Mouse (Mus musculus) stomach, embryonic 15.5 days (tissue): ENCODE measurements around the gene Sim2. TPM values are rescaled to one million over a fixed set of nuclear protein-coding genes. Genes with fewer than 3 reads are reported as not detected.
A peak's percentile ranks its signal among the peaks of the same experiment; 100 is the strongest.

Source experiments
- ATAC-seq: fragments of 200-750 bp; cut with Nextera tagmentation; 2 replicates; pipeline ENCODE4 v1.8.0; 2017; ENCODE audit warnings: low read depth, moderate number of reproducible peaks, moderate TSS enrichment; ENCODE audit not compliant: insufficient read depth, low FRiP score
- H3K27ac ChIP-seq: fragments of 300-500 bp; sonication (generic); 2 replicates; pipeline ENCODE4 v1.5.1; 2015; ENCODE audit warnings: mild to moderate bottlenecking, inconsistent platforms
- H3K27me3 ChIP-seq: fragments of 300-500 bp; sonication (generic); replicated peaks from 2 replicates; pipeline ENCODE4 v1.6.1; 2015; ENCODE audit warnings: inconsistent platforms
- H3K36me3 ChIP-seq: fragments of 300-500 bp; sonication (generic); 2 replicates; pipeline ENCODE4 v1.6.1; 2015; ENCODE audit warnings: inconsistent platforms
- H3K4me1 ChIP-seq: fragments of 300-500 bp; sonication (generic); 2 replicates; pipeline ENCODE4 v1.6.1; 2015; ENCODE audit warnings: inconsistent platforms
- H3K4me2 ChIP-seq: fragments of 300-500 bp; sonication (generic); 2 replicates; pipeline ENCODE4 v1.6.1; 2015; ENCODE audit warnings: mild to moderate bottlenecking, inconsistent platforms
- H3K4me3 ChIP-seq: fragments of 300-500 bp; sonication (generic); replicated peaks from 2 replicates; pipeline ENCODE4 v1.5.1; 2015; ENCODE audit warnings: inconsistent platforms
- H3K9ac ChIP-seq: fragments of 300-500 bp; sonication (generic); 2 replicates; pipeline ENCODE4 v1.6.1; 2015; ENCODE audit warnings: inconsistent platforms
- H3K9me3 ChIP-seq: fragments of 300-500 bp; sonication (generic); 2 replicates; pipeline ENCODE4 v1.6.1; 2016; ENCODE audit warnings: inconsistent platforms
- WGBS: fragments of 180-500 bp; shearing (Covaris S2); methylation state at CpG from one replicate; pipeline ENCODE4 v1.1.7; 2015; 5-methylcytosine and 5-hydroxymethylcytosine counted together
- polyA plus RNA-seq: library from polyadenylated mRNA; unstranded; fragments of >200 nt; fragmentation: Nextera tagmentation; extraction: Ambion mirVana; gene quantifications from 2 replicates; pipeline ENCODE4 v1.2.1, GENCODE M21; 2015

The Sim2 gene
- polyA plus RNA-seq, 1 experiment from 2014 or later, result 0.31 TPM

DNA sequence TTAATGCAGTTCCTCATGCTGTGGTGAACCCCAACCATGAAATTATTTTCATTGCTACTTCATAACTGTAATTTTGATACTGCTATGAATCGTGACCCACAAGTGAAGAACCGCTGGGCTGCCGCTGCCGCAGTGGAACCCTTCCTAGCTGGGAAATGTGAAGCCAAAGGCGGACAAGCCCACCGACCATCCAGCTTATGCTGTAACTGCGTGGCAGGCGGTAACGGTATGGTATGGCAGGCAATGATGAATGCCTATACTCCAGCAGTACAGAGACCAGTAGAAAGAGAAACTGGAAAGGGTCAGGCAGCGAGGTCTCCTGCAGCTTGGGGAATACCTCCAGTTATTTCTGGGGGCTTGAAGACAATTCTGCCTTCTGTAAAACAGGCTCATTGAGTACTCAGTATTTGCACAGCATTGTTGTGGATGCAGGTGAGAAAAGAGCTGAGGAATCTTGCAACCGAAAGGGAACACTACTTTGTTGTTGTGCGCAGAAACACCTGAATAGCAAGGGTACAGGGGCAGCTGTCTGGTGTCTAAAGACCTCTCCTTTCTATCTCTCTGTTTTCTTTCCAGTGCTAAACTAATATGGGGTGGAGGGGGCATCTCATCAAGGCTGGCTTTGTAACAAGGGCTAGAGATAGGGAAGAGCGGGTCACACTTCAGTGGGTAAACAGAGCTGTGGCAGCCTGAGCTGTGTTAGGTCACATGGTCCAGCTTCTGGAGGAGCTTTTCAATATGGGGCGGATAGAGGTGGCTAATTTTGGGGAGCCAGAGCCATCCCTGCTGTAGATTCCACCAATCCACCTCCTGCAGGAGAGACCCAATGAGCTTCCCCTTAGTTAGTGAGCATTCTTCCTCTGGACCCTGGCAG lies 4.3 kb downstream of the Sim2 start:
- no peak for ATAC-seq
- peaks cover 96% of the 10 kb centered on the region for H3K27me3 ChIP-seq
- H3K4me2 ChIP-seq, result no peak overlapping the region
- no peaks in the 10 kb centered on the region for H3K9me3 ChIP-seq
- no peak overlapping the region for H3K4me3 ChIP-seq
- 12% methylated on average over 14 of the region's 14 CpGs for whole genome bisulfite sequencing
- H3K9ac ChIP-seq, result no peak overlapping the region
- no peak overlapping the region for H3K27ac ChIP-seq
- H3K4me1 ChIP-seq, result peaks cover 27% of the 10 kb centered on the region
- H3K36me3 ChIP-seq, result no peaks in the 10 kb centered on the region

DNA sequence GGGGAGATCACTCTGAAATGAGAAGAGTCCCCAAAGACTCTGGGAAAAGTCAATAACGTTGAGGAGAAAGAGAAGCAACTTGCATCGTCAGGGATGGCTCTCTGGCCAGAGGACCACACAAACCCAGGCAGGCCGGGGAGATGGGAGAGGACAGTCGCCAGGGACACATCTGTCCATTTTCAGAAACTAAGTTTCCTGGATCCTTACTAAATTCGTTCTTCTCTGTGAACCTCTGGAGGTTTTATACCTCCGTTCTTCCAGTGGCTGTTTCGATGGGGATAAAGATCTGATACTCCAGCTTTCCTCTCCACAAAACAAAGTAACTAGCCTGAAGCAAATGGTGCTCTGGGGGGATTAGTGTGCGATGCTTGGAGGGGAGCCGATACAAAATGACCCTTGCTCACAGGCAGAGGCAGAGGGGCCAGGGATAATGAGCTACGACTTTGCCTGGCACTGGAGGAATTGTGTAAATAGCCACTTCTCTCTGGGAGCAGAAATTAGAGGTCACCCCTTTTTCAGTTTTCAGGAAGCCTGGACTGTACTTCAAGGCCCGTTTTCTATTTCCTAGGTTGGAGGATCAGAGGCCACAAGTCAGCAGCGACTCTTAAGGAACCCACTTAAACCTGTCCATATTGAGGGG lies 7.9 kb downstream of the Sim2 start:
- Histone ChIP-seq H3K27ac (no peak overlapping the region), H3K4me3 (no peak overlapping the region), H3K9ac (no peak overlapping the region), H3K4me2 (no peak overlapping the region), H3K27me3 (peaks cover 85% of the 10 kb centered on the region), H3K9me3 (no peaks in the 10 kb centered on the region), H3K4me1 (peaks cover 3% of the 10 kb centered on the region; the same call in 1 of the 2 replicates), H3K36me3 (no peaks in the 10 kb centered on the region)
- no peak for ATAC-seq
- 8% methylated on average over 12 of the region's 12 CpGs for WGBS

GRCm38 (mm10) chr16:94093151-94093863 lies 8.6 kb downstream of the Sim2 start:
- Histone ChIP-seq H3K4me2 (no peak overlapping the region), H3K27me3 (peaks cover 85% of the 10 kb centered on the region), H3K9ac (no peak overlapping the region), H3K9me3 (no peaks in the 10 kb centered on the region), H3K27ac (no peak overlapping the region), H3K4me3 (no peak overlapping the region), H3K36me3 (no peaks in the 10 kb centered on the region), H3K4me1 (peaks cover 2% of the 10 kb centered on the region; the same call in 1 of the 2 replicates)
- 10% methylated on average over 24 of the region's 24 CpGs for WGBS
- ATAC-seq, result no peak

- Histone ChIP-seq H3K9ac (no peak overlapping the region), H3K9me3 (no peaks in the 10 kb centered on the region), H3K4me1 (peaks cover 2% of the 10 kb centered on the region; the same call in 1 of the 2 replicates), H3K27ac (no peak overlapping the region), H3K27me3 (peaks cover 77% of the 10 kb centered on the region), H3K4me3 (no peak overlapping the region), H3K36me3 (no peaks in the 10 kb centered on the region), H3K4me2 (no peak overlapping the region)
- no peak for ATAC-seq
- 7% methylated on average over 48 of the region's 48 CpGs for WGBS
Observed at GRCm38 (mm10) chr16:94094251-94095108, 9.7 kb downstream of the Sim2 start.

DNA sequence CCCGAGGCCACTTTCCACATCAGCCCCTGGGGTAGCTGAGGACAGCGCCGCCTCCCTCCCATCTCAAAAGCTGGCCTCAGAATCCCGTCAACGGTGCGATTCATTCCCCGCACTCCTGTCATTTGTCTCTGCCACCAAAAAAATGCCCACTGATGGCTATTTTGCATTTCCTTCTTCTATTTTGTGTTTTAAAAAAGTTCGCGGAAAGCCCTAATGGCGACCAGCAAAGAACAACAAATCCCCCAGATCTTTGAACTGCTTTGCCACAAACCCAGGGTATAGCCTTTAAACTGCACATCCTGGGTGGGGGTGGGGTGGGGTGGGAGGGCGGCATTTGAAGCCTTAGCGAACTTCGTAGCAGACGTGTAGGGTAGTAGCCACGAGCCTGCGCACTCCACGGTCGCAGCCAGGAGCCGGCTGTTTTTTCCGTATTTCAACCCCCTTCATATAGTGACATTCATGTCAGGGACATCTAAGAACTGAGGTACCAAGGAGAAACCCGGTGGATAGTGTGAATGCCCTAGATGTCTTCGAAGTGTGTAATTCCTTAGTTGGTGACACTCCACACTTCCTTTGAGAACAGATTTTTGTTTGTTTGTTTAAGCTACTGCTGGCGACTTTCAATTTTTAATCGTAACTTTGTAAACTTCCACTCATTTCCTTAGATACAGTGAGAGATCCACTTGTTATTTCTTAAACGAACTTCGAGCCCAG lies 10.5 kb downstream of the Sim2 start:
- H3K4me1 ChIP-seq, result peaks cover 2% of the 10 kb centered on the region; the same call in 1 of the 2 replicates
- H3K27me3 ChIP-seq, result peaks cover 69% of the 10 kb centered on the region
- no peak overlapping the region for H3K4me2 ChIP-seq
- H3K9me3 ChIP-seq, result no peaks in the 10 kb centered on the region
- no peak overlapping the region for H3K4me3 ChIP-seq
- H3K27ac ChIP-seq, result no peak overlapping the region
- no peaks in the 10 kb centered on the region for H3K36me3 ChIP-seq
- WGBS, result 5% methylated on average over 26 of the region's 26 CpGs
- no peak for ATAC-seq
- H3K9ac ChIP-seq, result no peak overlapping the region

GRCm38 (mm10) chr16:94096479-94096878 lies 11.7 kb downstream of the Sim2 start:
- H3K27me3 ChIP-seq, result peaks cover 57% of the 10 kb centered on the region
- H3K27ac ChIP-seq, result no peak overlapping the region
- 15% methylated on average over 14 of the region's 14 CpGs for WGBS
- H3K9ac ChIP-seq, result no peak overlapping the region
- no peak overlapping the region for H3K4me3 ChIP-seq
- H3K36me3 ChIP-seq, result no peaks in the 10 kb centered on the region
- no peaks in the 10 kb centered on the region for H3K9me3 ChIP-seq
- no peak overlapping the region for H3K4me2 ChIP-seq
- ATAC-seq, result no peak
- peaks cover 2% of the 10 kb centered on the region; the same call in 1 of the 2 replicates for H3K4me1 ChIP-seq

GRCm38 (mm10) chr16:94097724-94098455 lies 13.2 kb downstream of the Sim2 start:
- H3K9me3 ChIP-seq, result no peaks in the 10 kb centered on the region
- H3K4me3 ChIP-seq, result no peak overlapping the region
- no peak for ATAC-seq
- no peak overlapping the region for H3K27ac ChIP-seq
- no peaks in the 10 kb centered on the region for H3K36me3 ChIP-seq
- no peak overlapping the region for H3K9ac ChIP-seq
- no peak overlapping the region for H3K4me2 ChIP-seq
- WGBS, result 19% methylated on average over 12 of the region's 12 CpGs
- H3K4me1 ChIP-seq, result peaks cover 2% of the 10 kb centered on the region; the same call in 1 of the 2 replicates
- H3K27me3 ChIP-seq, result peaks cover 44% of the 10 kb centered on the region

DNA sequence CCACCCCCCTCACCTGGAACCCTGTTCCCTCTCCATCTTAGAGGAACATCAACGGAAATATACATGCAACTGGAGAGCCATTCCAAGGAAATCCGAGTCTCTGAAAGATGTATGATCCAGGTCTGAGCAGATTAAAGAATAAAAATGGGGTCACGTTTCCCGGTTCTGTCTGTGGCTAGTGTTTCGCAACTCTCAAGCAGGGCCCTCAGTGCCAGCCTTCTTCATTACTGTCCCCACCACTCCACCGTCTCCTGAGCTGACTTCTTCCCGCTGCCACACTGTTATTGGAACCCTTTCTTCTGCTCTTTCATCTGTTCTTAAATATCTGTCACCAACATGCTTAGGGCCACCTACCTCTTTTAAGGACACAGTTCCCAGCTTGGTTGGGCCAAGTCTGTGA lies 28.4 kb downstream of the Sim2 start:
- Histone ChIP-seq H3K4me1 (peaks cover 4% of the 10 kb centered on the region; the same call in 1 of the 2 replicates), H3K27ac (no peak overlapping the region), H3K9me3 (no peaks in the 10 kb centered on the region), H3K36me3 (no peaks in the 10 kb centered on the region), H3K4me2 (no peak overlapping the region), H3K9ac (no peak overlapping the region), H3K27me3 (no peaks in the 10 kb centered on the region; the same call in none of the 2 replicates), H3K4me3 (no peak overlapping the region)
- ATAC-seq, result no peak
- WGBS, result 76% methylated on average over 7 of the region's 7 CpGs

- Histone ChIP-seq H3K9me3 (no peaks in the 10 kb centered on the region), H3K27me3 (no peaks in the 10 kb centered on the region; the same call in 1 of the 2 replicates), H3K4me2 (no peak overlapping the region), H3K9ac (no peak overlapping the region), H3K27ac (no peak overlapping the region), H3K36me3 (no peaks in the 10 kb centered on the region), H3K4me3 (no peak overlapping the region), H3K4me1 (peaks cover 4% of the 10 kb centered on the region; the same call in 1 of the 2 replicates)
- WGBS, result 67% methylated on average over 9 of the region's 9 CpGs
- ATAC-seq, result no peak
Observed at GRCm38 (mm10) chr16:94114693-94115092, 30.0 kb downstream of the Sim2 start.

- no peaks in the 10 kb centered on the region for H3K27me3 ChIP-seq
- ATAC-seq, result peak; percentile 65
- 30% methylated on average over 6 of the region's 6 CpGs for WGBS
Observed at GRCm38 (mm10) chr16:94117333-94117732, 32.6 kb downstream of the Sim2 start.

More at GRCm38 (mm10) chr16:94117333-94117732, 32.6 kb downstream of the Sim2 start:
- H3K9me3 ChIP-seq, result no peaks in the 10 kb centered on the region
- no peak overlapping the region for H3K4me3 ChIP-seq
- no peak overlapping the region for H3K4me2 ChIP-seq
- H3K36me3 ChIP-seq, result no peaks in the 10 kb centered on the region
- no peak overlapping the region for H3K27ac ChIP-seq
- peaks cover 6% of the 10 kb centered on the region; the same call in 1 of the 2 replicates for H3K4me1 ChIP-seq
- no peak overlapping the region for H3K9ac ChIP-seq
